Mouse (Mus musculus): ENCODE data around the gene Xbp1.

DNA sequence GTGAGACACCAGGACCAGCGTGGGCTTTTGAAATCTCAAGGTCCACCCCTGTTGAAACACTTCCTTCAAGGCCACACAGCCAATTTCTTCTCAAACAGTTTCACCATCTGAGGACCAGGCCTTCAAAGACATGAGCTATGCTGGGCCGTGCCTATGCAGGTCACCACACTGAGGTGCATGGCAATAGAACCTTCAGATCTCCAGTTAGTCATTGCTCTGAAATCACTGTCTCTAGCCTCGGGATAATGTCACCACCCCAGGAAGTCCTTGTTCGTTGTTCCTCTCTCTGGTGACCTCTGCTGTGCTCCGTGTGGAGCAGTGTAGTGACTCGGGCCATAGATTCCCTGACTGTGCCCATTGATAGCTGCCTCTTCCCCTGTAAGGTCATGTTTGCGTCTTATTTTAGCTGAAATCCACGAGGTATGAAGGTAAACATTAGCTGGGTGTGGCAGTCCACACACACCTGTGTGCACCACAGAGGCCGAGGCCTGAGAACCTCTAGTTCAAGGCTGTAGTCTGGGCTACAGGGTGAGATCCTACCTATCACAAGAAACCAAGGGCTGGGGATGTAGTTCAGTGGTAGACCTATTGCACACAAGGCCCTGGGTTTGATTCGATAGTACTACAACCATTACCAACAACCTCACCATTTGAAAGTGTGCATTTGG, 29.3 kb upstream of the Xbp1 start:
- TF ChIP-seq CTCF (IDR thresholded peaks at IDR 0.05; ENCODE audit: control insufficient read depth, insufficient read depth, low read length) = no peak
- no peak for TF ChIP-seq POLR2A (IDR thresholded peaks at IDR 0.05; ENCODE audit: borderline replicate concordance, control insufficient read depth, low read depth, low read length)
